Mouse (Mus musculus) neutrophil, adult 5-6 weeks (primary cell): ENCODE results near the gene Pianp. TPM values are rescaled to one million over a fixed set of nuclear protein-coding genes. Genes with fewer than 3 reads are reported as not detected.

ENCODE experiments used
- ATAC-seq: fragments of 151-379, 151-347 bp; 2 replicates; pipeline ENCODE4 v1.8.0; 2017; ENCODE audit warnings: mild to moderate bottlenecking, moderate TSS enrichment; ENCODE audit not compliant: insufficient number of reproducible peaks, poor library complexity, low FRiP score, severe bottlenecking; ENCODE audit errors: extremely low read depth
- total RNA-seq: library from RNA; stranded (forward); fragments of 200-1000 nt; gene quantifications from 2 replicates; pipeline ENCODE4 v1.2.3, GENCODE M21; 2017

Gene Pianp
- total RNA-seq, 1 experiment from 2014 or later: not detected

DNA sequence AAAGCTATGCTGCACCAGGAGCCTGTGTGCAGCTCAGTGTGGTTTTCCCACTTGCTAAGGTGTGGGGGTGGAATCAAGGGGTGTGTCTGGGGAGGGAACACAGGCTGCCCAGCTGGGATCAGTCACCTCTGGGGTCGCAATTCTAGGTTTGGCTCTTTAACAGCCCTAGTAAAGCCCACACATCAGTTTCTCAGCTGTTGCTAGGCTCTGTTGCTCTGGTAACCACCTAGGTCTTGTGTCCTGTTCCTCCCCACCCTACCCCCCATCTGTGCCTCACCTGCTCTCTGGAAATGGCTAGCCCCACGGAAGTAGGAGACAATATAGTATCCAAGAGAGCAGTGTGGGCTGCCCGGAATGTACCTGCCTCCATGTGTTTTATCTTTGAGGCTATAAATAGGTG is 7.2 kb downstream of the Pianp start:
- ATAC-seq: no peak

- ATAC-seq: no peak
Observed at GRCm38 (mm10) chr6:125005086-125005485, 8.6 kb downstream of the Pianp start.

DNA sequence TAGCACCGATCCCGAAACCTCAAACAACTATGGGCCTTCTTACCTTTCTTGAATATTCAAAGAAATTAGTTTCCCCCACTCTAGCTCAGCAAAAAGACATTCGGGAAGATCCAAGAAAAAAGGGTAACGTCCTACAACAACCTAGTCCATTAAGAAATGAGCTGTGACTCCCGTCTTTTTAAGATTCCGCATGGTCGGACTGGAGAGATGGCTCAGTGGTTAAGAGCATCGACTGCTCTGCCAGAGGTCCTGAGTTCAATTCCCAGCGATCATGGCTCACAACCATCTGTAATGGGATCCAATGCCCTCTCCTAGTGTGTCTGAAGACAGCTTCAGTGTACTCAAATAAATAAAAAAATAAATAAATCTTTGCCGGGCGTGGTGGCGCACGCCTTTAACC is 11.6 kb downstream of the Pianp start:
- ATAC-seq: no peak

DNA sequence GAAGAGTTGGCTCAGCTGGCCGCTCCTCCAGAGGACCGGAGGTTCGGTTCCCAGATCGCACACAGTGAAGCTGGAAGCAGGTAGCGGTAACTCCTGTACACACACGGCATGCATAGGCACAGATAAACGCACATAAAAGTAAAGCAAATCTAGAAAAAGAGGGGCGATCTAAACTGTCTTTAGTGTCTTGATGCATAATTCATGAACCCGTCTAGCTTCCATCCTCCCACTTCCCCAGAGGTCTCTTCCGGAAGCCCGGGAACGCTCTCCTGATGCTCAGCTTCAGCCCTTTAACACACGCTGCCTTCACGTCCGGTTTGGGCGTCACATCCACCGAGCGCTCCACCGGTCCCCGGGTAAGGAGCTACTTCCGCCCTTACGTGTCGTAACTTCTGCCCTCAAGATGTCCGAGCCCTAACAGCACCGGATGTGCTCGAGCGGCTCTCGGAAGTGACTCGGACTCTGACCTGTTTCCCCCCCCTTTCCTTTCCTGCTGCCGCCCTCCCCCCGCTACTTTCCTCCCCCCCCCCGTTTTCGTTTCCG is 12.2 kb downstream of the Pianp start:
- ATAC-seq: peak; percentile 97

DNA sequence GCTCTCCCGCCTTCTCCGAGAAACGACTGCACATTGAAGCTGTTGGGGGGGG is 12.5 kb downstream of the Pianp start, which contains the start of gene Zfp384:
Gene Zfp384, plus strand, starts transcription at position 17 of the 52 bp plus-strand sequence.
- no peak for ATAC-seq

- ATAC-seq: peak; percentile 62
Observed at GRCm38 (mm10) chr6:125009181-125010073, 12.9 kb downstream of the Pianp start.

DNA sequence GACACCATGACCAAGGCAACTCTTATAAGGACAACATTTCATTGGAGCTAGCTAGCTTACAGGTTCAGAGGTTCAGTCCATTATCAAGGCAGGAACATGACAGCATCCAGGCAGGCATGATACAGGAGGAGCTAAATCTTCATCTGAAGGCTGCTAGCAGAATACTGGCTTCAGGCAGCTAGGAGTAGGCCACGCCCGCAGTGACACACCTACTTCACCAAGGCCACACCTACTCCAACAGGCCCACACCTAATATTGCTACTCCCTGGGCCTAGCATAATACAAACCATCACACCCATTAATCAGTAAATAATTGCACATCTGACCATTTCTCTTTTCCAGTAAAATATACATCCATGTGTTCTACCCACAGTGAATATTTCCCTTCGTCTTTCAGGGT is 21.2 kb downstream of the Pianp start:
- ATAC-seq: no peak

DNA sequence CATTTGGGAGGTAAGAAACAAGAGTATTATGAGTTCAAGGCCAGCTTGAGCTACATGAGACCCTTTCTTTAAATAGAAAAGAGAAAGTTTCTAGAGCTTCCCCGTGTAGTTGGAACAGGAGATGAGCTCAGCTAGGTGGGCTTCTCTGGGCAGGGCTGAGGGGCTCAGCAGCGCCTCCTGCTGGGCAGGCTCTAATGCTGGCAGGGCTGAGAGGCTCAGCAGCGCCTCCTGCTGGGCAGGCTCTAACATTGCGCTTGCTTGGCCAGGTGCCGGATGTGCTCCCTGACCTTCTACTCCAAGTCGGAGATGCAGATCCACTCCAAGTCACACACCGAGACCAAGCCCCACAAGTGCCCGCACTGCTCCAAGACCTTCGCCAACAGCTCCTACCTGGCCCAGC is 34.0 kb downstream of the Pianp start:
- ATAC-seq: peak; percentile 82

GRCm38 (mm10) chr6:125031604-125032003 is 35.1 kb downstream of the Pianp start:
- ATAC-seq: no peak

- ATAC-seq: no peak
Observed at GRCm38 (mm10) chr6:125038666-125039065, 42.2 kb downstream of the Pianp start.

DNA sequence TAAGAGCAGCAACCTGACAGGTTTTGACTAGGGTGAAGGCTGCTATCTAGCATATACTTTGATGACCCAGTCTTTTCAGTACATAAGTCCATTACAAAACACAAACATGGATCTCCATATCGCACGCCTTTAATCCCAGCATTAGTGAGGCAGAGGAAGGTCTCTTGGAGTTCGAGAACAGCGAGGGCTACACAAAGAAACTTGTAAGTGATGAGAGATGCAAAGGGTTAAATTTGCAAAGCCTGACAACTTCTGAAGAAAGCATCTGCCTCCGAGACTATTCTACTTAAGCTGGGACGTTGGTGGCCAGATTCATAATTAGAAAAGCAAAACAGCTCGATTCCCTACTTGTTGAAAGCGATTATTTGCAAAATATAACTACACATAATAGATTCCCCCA is 42.6 kb downstream of the Pianp start:
- ATAC-seq: no peak

GRCm38 (mm10) chr6:125039533-125040153 is 43.1 kb downstream of the Pianp start, which contains the start of gene Ing4:
TSS of gene Ing4 (plus strand) at chr6:125039760.
- peak; percentile 95 for ATAC-seq

- no peak for ATAC-seq
Observed at GRCm38 (mm10) chr6:125040221-125040620, 43.7 kb downstream of the Pianp start.

- peak; percentile 62 for ATAC-seq
Observed at GRCm38 (mm10) chr6:125041047-125041446, 44.6 kb downstream of the Pianp start.

DNA sequence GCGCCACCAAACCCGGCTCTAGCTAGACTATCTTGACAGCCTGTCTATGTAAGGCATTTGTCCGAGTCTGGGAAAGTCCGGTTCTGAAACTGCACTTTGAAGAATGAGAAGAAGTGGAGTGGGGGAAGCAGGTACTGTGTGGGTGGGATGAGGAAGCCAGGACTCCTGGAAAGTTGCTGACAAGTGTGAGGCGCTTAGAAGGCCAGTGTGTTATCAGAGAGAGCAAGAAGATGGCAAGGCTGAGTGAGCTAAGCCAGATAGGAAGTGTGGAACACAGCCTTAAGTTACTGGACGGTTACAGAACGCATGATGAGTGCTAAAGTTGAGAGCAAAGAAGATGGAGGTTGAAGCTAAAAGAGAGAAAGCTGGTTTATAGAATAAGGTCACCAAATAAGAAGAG is 45.6 kb downstream of the Pianp start:
- ATAC-seq: no peak

DNA sequence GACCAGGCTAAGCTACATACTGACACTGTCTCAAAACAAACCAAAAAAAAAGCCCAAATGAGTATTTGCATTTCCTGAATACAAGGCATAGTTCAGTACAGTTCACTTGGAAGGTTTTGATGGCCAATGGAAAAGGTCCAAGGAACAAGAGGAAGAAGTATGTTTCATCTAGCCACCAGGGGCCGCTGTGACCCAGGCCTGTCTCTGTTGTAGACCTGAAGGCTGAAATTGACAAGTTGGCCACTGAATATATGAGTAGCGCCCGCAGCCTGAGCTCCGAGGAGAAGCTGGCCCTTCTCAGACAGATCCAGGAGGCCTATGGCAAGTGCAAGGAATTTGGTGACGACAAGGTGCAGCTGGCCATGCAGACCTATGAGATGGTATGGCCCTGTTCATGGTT is 50.2 kb downstream of the Pianp start:
- peak; percentile 66; the same call in 1 of the 2 replicates for ATAC-seq

DNA sequence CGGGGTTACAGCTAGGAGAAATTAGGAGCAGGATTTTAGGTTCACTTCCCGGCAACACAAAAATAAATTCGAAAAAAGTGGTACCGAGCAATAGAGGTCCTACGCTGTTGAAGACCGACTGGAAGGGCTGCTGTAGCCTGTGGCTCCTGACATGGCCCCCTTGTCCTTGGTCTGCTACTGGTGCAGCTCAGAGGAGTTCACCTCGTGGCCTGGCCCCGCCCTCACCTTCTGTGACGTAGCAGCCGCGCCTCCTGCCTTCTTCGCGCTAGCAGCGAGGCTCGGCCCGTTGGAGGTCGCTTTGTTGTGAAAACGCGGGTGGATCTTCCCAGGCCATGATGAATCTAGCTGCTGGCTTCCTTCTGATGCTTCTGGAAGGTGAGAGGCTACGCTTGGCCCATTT is 53.2 kb downstream of the Pianp start, which contains the start of gene Acrbp:
Gene Acrbp, plus strand, starts transcription at position 12 of the 400 bp plus-strand sequence.
- ATAC-seq: no peak

- ATAC-seq: no peak
Observed at GRCm38 (mm10) chr6:125051237-125051636, 54.7 kb downstream of the Pianp start.
